Mouse (Mus musculus): ENCODE measurements at regions not wholly inside any gene's neighbourhood (a gene's known extent, or its start where the extent isn't known, plus 50 kb on each side); places are given as distances from the start of the nearest gene placed in this dataset.

GRCm38 (mm10) chr17:49335318-49335717 is 92.8 kb upstream of the Mocs1 start:
- TF ChIP-seq CTCF (IDR thresholded peaks at IDR 0.05) (no peak), POLR2A (IDR thresholded peaks at IDR 0.05; ENCODE audit: insufficient read depth, low read depth, low read length) (no peak)
